Mouse (Mus musculus): ENCODE measurements around the gene Map1lc3a. TPM values are rescaled to one million over a fixed set of nuclear protein-coding genes. Genes with fewer than 3 reads are reported as not detected.

The Map1lc3a gene
- polyA plus RNA-seq (2012; rRNA removed): 359 and 502 TPM in 2 replicates

DNA sequence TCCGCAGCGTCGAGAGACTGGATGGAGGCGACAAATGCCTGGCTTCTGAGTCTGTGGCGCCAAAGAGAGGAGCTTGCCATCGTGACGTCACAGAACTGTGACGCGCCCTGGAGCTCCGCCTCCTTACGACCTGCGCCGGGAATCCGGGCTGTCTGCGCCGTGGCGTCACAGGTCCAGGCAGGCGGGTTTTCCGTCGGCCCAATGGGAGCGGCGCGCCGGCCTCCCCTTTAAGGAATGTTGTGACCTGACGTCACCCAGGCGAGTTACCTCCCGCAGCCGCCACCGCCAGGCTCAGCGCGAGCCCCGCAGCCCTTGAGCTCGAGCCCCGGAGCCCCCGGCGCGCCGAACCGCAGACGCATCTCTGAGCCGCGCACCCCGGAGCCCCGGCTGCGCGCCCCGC lies at the start of gene Map1lc3a:
Map1lc3a (plus strand) TSS at position 103 of the 400 bp plus-strand sequence.
- Histone ChIP-seq H3K4me3 (replicated peaks; ENCODE audit: extremely low read depth, low read depth, low read length) (peak within 1 kb of the TSS; percentile 96), H3K4me1 (ENCODE audit: control insufficient read depth, insufficient read depth, low read length) (peaks cover 9% of the 10 kb centered on the region)
- DNase-seq: peak; percentile 95
- WGBS: 2% methylated on average over 47 of the region's 47 CpGs
- TF ChIP-seq POLR2A (IDR thresholded peaks at IDR 0.05; ENCODE audit: borderline replicate concordance, extremely low read depth, low read depth, low read length): peak; percentile 56; the same call in 1 of the 2 replicates
- no peak for TF ChIP-seq CTCF (IDR thresholded peaks at IDR 0.05; ENCODE audit: insufficient read depth, low read length)

DNA sequence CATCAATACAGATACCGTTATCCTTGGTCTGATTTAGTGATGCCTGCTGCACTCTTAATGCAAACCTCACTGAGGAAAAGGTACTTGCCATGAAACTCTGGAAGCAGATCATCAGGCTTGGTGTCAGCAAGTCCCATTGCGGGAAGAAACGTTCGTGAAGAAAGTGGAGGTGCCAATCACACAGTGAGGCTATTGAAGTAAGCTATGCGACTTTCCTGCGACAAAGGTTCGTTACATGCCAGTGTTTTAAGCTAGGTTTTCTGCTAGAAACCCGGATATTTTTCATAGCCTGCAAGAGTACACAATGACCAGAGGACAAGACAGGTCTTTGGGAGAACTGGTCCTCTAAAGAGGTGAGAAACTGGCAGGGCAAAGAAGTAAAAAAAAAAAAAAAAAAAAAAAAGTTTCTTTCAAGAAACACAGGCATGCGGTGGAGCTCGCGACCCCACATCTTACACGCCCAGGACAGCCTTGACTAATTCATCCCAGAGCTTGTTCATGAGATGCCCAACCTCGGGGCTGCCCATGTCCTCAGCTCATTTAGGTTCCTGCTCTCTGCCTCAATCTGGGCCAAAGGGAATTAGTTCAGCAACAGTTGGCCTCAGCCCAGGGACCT lies 40.2 kb upstream of the Map1lc3a start:
- H3K4me3 ChIP-seq (replicated peaks; ENCODE audit: extremely low read depth, low read depth, low read length): peak overlapping the region; percentile 74
- WGBS: 4% methylated on average over 13 of the region's 13 CpGs
- H3K4me1 ChIP-seq (ENCODE audit: control insufficient read depth, insufficient read depth, low read length): peaks cover 12% of the 10 kb centered on the region
- DNase-seq: no peak
- TF ChIP-seq POLR2A (IDR thresholded peaks at IDR 0.05; ENCODE audit: borderline replicate concordance, extremely low read depth, low read depth, low read length): no peak
- TF ChIP-seq CTCF (IDR thresholded peaks at IDR 0.05; ENCODE audit: insufficient read depth, low read length): no peak

DNA sequence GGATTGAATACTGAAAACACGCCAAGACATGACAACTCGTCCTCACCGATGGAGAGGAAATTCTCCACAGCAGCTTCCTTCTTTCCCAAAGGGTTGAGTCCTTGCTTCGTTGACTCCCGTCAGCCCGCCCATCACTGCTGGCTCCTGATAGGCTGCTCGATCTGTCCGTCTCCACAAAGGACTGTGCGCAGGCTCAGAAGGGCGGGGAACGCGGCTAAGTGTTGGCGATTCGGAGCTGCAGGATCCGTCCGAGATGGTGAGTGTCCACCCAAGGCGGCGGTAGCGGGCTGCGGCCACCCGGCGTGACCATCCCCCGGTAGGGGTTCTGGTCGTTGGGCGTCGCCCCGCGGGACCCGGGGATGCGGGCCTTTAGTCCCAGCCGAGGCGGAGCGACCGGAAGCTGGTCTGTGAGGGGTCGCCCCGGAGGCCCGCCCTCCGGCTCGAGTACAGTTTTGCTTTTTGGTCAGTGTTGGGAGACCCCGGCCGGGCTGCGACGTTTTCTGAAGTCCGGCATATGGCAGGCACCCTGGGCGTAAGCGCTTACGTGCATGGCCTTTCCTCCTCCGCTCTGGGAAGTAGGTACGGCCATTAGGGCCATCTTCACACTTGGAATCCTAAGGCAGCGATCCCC lies 39.6 kb upstream of the Map1lc3a start, which contains the start of gene Dynlrb1:
Dynlrb1 (plus strand) TSS at position 172 of the 631 bp plus-strand sequence.
- WGBS: under 1% methylated on average over 50 of the region's 50 CpGs
- H3K4me3 ChIP-seq (replicated peaks; ENCODE audit: extremely low read depth, low read depth, low read length): peak within 1 kb of the TSS; percentile 74
- peak; percentile 100 for DNase-seq
- peaks cover 12% of the 10 kb centered on the region for H3K4me1 ChIP-seq (ENCODE audit: control insufficient read depth, insufficient read depth, low read length)
- TF ChIP-seq POLR2A (IDR thresholded peaks at IDR 0.05; ENCODE audit: borderline replicate concordance, extremely low read depth, low read depth, low read length): peak; percentile 92
- no peak for TF ChIP-seq CTCF (IDR thresholded peaks at IDR 0.05; ENCODE audit: insufficient read depth, low read length)

DNA sequence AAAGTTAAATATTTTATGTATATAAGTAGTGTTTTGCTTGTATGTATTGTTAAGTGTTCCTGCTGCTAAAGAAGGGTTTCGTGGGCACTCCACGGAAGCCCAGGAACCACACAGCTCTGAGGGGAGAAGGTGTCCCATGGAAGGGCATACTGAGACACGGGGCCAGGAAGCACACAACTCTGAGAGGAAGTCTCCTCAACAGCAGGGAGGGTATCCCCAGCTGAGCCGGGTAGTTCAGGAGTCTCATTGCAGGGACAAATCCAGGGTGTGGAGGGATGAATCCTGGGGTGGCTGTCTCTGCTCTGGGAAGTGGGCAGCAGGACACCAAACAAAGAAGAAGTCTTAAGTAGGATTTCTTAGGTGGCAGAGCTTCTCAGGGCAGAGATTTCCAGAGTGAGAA lies 38.8 kb upstream of the Map1lc3a start:
- DNase-seq: no peak
- WGBS: under 1% methylated on average over 4 of the region's 4 CpGs
- TF ChIP-seq CTCF (IDR thresholded peaks at IDR 0.05; ENCODE audit: insufficient read depth, low read length) (no peak), POLR2A (IDR thresholded peaks at IDR 0.05; ENCODE audit: borderline replicate concordance, extremely low read depth, low read depth, low read length) (no peak)
- Histone ChIP-seq H3K4me1 (ENCODE audit: control insufficient read depth, insufficient read depth, low read length) (peaks cover 13% of the 10 kb centered on the region), H3K4me3 (replicated peaks; ENCODE audit: extremely low read depth, low read depth, low read length) (peak overlapping the region; percentile 74)

DNA sequence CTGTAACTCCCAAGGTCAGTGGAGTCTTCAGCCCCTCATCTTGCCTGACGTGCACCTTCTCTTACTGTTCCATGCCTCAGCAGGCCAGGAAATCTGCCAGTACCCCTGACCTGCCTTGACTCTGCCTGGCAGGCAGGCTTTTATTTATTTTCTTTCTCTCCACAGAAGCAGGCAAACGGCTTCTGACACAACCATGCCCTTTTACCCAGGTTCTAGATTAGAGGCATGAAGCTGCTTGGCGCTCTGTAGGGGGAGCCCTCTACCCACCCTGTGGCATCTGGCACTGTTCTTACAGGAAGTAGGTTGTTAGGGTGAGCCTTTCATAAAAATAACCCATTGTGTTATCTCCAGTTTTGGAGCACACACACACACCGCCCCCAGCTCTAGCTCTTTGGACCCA lies 35.2 kb upstream of the Map1lc3a start:
- no peak for DNase-seq
- Histone ChIP-seq H3K4me3 (replicated peaks; ENCODE audit: extremely low read depth, low read depth, low read length) (no peak overlapping the region), H3K4me1 (ENCODE audit: control insufficient read depth, insufficient read depth, low read length) (peaks cover 17% of the 10 kb centered on the region)
- WGBS: 41% methylated on average over 4 of the region's 4 CpGs
- TF ChIP-seq POLR2A (IDR thresholded peaks at IDR 0.05; ENCODE audit: borderline replicate concordance, extremely low read depth, low read depth, low read length) (no peak), CTCF (IDR thresholded peaks at IDR 0.05; ENCODE audit: insufficient read depth, low read length) (peak; percentile 49)

DNA sequence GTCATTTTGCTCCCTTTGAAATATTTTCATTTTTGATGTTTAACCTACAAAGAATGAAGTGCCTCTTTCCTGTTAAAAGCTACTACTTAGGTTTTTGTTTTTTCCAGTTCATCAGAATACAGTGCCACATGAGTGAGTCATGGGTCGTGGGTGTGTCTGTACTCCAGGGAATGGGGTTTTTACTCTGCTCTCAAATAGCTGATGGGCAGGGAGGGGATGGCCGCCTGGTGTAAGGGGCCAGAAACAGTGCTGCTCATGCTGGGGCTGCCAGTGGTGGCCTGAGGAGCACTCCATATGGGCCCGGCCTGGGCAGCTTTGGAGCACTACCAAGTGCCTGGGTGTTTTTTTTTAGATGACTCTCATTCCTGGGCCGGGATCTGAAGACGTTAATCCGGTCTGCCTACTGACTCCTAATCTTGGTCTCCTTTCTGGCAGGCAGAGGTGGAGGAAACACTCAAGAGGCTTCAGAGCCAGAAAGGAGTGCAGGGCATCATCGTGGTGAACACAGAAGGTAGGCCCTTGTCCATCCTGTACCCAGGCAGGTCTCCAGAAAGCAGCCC lies 33.7 kb upstream of the Map1lc3a start:
- Histone ChIP-seq H3K4me1 (ENCODE audit: control insufficient read depth, insufficient read depth, low read length) (peaks cover 17% of the 10 kb centered on the region), H3K4me3 (replicated peaks; ENCODE audit: extremely low read depth, low read depth, low read length) (no peak overlapping the region)
- TF ChIP-seq POLR2A (IDR thresholded peaks at IDR 0.05; ENCODE audit: borderline replicate concordance, extremely low read depth, low read depth, low read length): no peak
- 49% methylated on average over 7 of the region's 7 CpGs for WGBS
- peak; percentile 23 for DNase-seq

DNA sequence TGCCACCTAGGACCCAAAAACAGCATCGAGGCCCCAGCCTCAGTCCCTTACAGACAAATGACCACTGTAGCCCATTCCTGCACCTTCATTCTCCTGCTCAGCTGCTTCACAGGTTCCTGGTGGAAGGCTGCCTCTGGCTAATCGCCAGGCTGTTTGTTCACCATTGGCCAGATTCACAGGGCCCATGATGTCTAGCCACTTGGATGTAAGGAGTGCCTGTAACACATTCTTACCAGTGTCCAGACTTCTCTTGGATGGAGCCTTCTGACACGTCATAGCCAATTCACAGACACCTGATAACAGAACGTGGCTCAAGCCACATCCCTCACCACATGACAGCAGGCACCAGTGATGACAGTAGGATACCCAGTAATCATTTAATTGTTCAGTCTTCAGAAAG lies 29.9 kb upstream of the Map1lc3a start:
- no peak for TF ChIP-seq POLR2A (IDR thresholded peaks at IDR 0.05; ENCODE audit: borderline replicate concordance, extremely low read depth, low read depth, low read length)
- no peak for TF ChIP-seq CTCF (IDR thresholded peaks at IDR 0.05; ENCODE audit: insufficient read depth, low read length)
- Histone ChIP-seq H3K4me3 (replicated peaks; ENCODE audit: extremely low read depth, low read depth, low read length) (no peak overlapping the region), H3K4me1 (ENCODE audit: control insufficient read depth, insufficient read depth, low read length) (peaks cover 8% of the 10 kb centered on the region)
- 74% methylated on average over 4 of the region's 4 CpGs for WGBS
- no peak for DNase-seq

DNA sequence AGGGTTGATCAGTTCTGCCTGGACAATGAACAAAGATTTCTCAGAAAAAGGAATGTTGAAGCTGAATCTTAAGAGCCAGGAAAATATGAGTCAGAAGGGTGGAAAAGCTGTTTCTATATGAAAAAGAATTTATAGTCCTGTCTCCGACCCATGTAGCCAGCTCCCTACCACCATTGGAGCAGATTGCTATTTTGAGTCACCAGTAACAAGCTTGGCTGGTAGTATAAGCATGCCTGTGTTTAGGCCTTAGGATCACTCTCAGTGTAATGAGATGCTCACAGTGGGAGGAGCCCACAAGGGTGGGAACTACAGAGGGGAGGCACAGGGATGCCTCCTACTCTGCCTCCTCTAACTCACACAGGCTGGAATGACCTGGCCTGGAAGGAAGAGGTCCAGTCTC lies 27.9 kb upstream of the Map1lc3a start:
- TF ChIP-seq POLR2A (IDR thresholded peaks at IDR 0.05; ENCODE audit: borderline replicate concordance, extremely low read depth, low read depth, low read length) (no peak), CTCF (IDR thresholded peaks at IDR 0.05; ENCODE audit: insufficient read depth, low read length) (no peak)
- 95% methylated on average over 1 of the region's 1 CpGs for WGBS
- Histone ChIP-seq H3K4me1 (ENCODE audit: control insufficient read depth, insufficient read depth, low read length) (no peaks in the 10 kb centered on the region), H3K4me3 (replicated peaks; ENCODE audit: extremely low read depth, low read depth, low read length) (no peak overlapping the region)
- DNase-seq: no peak

DNA sequence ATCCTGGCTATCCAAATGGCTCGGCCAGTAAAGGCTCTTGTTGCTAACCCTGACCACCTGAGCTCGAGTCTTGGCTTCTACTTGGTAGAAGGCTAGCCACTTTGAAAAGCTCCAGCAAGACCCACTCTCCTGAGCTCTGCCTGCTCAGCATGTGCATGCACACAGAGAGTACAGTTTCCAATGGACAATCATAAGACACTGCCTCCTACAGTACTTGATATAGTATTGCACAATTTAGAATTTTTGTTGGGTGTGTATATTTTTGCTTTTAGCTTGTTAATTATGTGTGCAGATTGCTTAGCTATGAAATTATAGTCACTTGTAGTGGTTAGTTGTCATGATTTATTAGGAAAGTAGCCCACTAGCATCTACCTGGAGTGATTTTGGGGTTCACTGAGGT lies 27.4 kb upstream of the Map1lc3a start:
- no peak for DNase-seq
- TF ChIP-seq POLR2A (IDR thresholded peaks at IDR 0.05; ENCODE audit: borderline replicate concordance, extremely low read depth, low read depth, low read length) (no peak), CTCF (IDR thresholded peaks at IDR 0.05; ENCODE audit: insufficient read depth, low read length) (no peak)
- 89% methylated on average over 2 of the region's 2 CpGs for WGBS
- Histone ChIP-seq H3K4me3 (replicated peaks; ENCODE audit: extremely low read depth, low read depth, low read length) (no peak overlapping the region), H3K4me1 (ENCODE audit: control insufficient read depth, insufficient read depth, low read length) (no peaks in the 10 kb centered on the region)

DNA sequence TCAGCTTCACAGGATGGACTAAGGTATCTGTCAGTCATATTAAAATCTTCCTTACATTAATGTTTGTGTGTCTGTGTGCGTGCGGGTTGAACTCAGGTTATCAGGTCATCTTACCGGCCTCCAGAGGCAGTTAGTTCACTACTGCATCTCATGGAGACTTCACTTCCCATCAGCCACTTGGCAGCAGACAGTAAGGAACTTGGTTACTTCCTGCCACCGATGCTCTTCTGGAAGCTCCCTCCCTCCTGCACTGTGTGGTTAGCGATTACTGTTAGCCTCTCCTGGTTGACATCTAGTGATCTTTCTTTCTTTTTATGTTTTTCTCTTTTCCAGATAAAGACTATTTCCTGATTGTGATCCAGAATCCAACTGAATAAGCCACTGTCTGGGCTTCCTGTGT lies 26.5 kb upstream of the Map1lc3a start:
- DNase-seq: no peak
- TF ChIP-seq CTCF (IDR thresholded peaks at IDR 0.05; ENCODE audit: insufficient read depth, low read length): no peak
- no peak for TF ChIP-seq POLR2A (IDR thresholded peaks at IDR 0.05; ENCODE audit: borderline replicate concordance, extremely low read depth, low read depth, low read length)
- Histone ChIP-seq H3K4me3 (replicated peaks; ENCODE audit: extremely low read depth, low read depth, low read length) (no peak overlapping the region), H3K4me1 (ENCODE audit: control insufficient read depth, insufficient read depth, low read length) (no peaks in the 10 kb centered on the region)
- 80% methylated on average over 5 of the region's 5 CpGs for WGBS

Measured in lung, adult 2 months (tissue).